Mouse (Mus musculus) Patski (cell line): ENCODE measurements around the gene Slc6a20b. TPM values are rescaled to one million over a fixed set of nuclear protein-coding genes. Genes with fewer than 3 reads are reported as not detected.
A peak's percentile ranks its signal among the peaks of the same experiment; 100 is the strongest.

Experiments used
- ATAC-seq: fragments of 100-300 bp; one replicate; pipeline ENCODE4 v1.8.0; 2021
- CTCF ChIA-PET: fragments of 350-600 bp; sonication (Branson Sonifier 250); formaldehyde crosslinking; loops from one replicate; lab custom pipeline; 2022; ENCODE audit warnings: inconsistent platforms; lab: Charles Lee
- POLR2A ChIA-PET: fragments of 350-600 bp; sonication (Branson Sonifier 250); formaldehyde crosslinking; loops from one replicate; lab custom pipeline; 2022; ENCODE audit warnings: antibody characterized with exemption, inconsistent platforms; lab: Charles Lee
- DNase-seq: peaks from one replicate; pipeline ENCODE4 v3.0.0-alpha.2; 2011; ENCODE audit warnings: low read depth, low spot score
- H3K27me3 ChIP-seq: fragments of 371-371 bp; one replicate; pipeline ENCODE4 v1.5.1; 2021
- CTCF ChIP-seq: fragments of 100-300 bp; IDR thresholded peaks from one replicate; pipeline ENCODE4 v1.5.1; 2021
- in situ Hi-C: fragments of 300-500 bp; cut with MboI; formaldehyde crosslinking; loops from 3 replicates; pipeline ENCODE4 v1.11.1; 2018; ENCODE audit warnings: low pct_unique_long_range_greater_than_20kb, mixed read lengths
- polyA plus RNA-seq: library from polyadenylated mRNA; unstranded; gene quantifications from one replicate; pipeline ENCODE4 v1.2.3, GENCODE M21; 2021

The Slc6a20b gene
- polyA plus RNA-seq, 1 experiment from 2014 or later: 0.37 TPM

DNA sequence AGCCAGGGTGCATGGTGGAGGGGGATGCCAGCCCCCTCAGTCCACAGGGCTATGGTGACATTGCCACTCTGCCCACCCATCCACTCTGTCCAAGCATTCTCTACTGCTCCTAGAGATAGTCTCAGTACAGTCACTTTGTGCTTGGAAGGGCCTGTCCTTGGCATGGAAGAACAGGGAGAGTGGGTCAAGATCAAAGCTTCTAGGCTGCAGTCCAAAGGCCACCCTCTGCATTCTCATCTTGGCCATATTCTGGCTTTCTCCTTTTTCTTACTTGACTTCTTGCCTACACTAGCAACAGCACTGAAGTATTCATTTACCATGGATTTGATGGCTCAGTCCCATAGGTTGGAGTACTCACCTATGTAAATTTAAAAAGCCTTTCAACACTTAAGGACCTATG, 5.9 kb upstream of the Slc6a20b start:
- TF ChIP-seq CTCF: no peak
- no peak for DNase-seq
- POLR2A ChIA-PET: no interaction called here
- peaks cover 20% of the 10 kb centered on the region for H3K27me3 ChIP-seq
- in situ Hi-C loops: no loop called here
- no peak for ATAC-seq
- CTCF ChIA-PET: interaction anchor here (0.6 to 1.3 kb wide), 3 partner anchors 7 to 163 kb away, joined by 3 to 5 read pairs (median 3); no protein-coding TSS in a partner anchor

- in situ Hi-C loops: no loop called here
- CTCF ChIA-PET: no interaction called here
- POLR2A ChIA-PET: no interaction called here
These were observed 4.4 kb upstream of the Slc6a20b start for GRCm38 (mm10) chr9:123636771-123637170.

GRCm38 (mm10) chr9:123632993-123633392, 628 bp upstream of the Slc6a20b start:
- ChIA-PET POLR2A (no interaction called here), CTCF (interaction anchor here (1.2 kb wide), 1 partner anchor 11 kb away, joined by 3 read pairs; no protein-coding TSS in a partner anchor)
- ATAC-seq: no peak
- TF ChIP-seq CTCF: no peak
- no peak for DNase-seq
- in situ Hi-C loops: no loop called here
- peaks cover 14% of the 10 kb centered on the region for H3K27me3 ChIP-seq

More at GRCm38 (mm10) chr9:123636771-123637170, 4.4 kb upstream of the Slc6a20b start:
- DNase-seq: no peak
- ATAC-seq: peak; percentile 28
- peaks cover 10% of the 10 kb centered on the region for H3K27me3 ChIP-seq
- TF ChIP-seq CTCF: no peak

GRCm38 (mm10) chr9:123631666-123632065, 699 bp downstream of the Slc6a20b start:
- ChIA-PET POLR2A (no interaction called here), CTCF (interaction anchor here (1.6 kb wide), 1 partner anchor 7 kb away, joined by 5 read pairs; no protein-coding TSS in a partner anchor)
- in situ Hi-C loops: no loop called here

DNA sequence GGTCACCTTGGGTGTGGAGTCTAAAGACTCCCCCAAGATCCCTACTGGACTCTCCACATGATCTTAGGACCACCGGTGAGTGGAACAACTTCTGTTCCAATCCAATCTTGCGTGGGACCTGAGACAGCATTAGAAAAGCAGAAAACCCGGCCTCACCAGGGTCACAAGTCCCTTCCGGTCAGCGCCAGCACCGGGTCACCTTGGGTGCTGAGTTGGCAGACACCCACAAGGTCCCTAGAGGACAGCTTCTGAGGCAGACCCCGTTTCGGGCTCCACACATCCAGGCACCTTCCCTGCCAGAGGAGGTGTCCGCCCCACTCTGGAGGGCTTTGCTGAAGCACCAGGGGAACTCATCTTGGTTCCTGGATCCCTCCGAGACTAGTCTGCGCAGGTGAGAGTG, 6.5 kb downstream of the Slc6a20b start:
- peaks cover 17% of the 10 kb centered on the region for H3K27me3 ChIP-seq
- POLR2A ChIA-PET: no interaction called here
- DNase-seq: no peak
- TF ChIP-seq CTCF: no peak
- in situ Hi-C loops: no loop called here
- CTCF ChIA-PET: no interaction called here
- ATAC-seq: no peak

More at GRCm38 (mm10) chr9:123631666-123632065, 699 bp downstream of the Slc6a20b start:
- no peak for TF ChIP-seq CTCF
- ATAC-seq (no peak), DNase-seq (no peak)
- H3K27me3 ChIP-seq: peaks cover 12% of the 10 kb centered on the region

- in situ Hi-C loops: no loop called here
- no peak for TF ChIP-seq CTCF
- ATAC-seq (no peak), DNase-seq (no peak)
- H3K27me3 ChIP-seq: peaks cover 20% of the 10 kb centered on the region
- CTCF ChIA-PET: interaction anchor here (0.6 kb wide), 1 partner anchor 171 kb away, joined by 3 read pairs; no protein-coding TSS in a partner anchor
- POLR2A ChIA-PET: no interaction called here
These were observed 7.6 kb downstream of the Slc6a20b start for GRCm38 (mm10) chr9:123624741-123625140.

DNA sequence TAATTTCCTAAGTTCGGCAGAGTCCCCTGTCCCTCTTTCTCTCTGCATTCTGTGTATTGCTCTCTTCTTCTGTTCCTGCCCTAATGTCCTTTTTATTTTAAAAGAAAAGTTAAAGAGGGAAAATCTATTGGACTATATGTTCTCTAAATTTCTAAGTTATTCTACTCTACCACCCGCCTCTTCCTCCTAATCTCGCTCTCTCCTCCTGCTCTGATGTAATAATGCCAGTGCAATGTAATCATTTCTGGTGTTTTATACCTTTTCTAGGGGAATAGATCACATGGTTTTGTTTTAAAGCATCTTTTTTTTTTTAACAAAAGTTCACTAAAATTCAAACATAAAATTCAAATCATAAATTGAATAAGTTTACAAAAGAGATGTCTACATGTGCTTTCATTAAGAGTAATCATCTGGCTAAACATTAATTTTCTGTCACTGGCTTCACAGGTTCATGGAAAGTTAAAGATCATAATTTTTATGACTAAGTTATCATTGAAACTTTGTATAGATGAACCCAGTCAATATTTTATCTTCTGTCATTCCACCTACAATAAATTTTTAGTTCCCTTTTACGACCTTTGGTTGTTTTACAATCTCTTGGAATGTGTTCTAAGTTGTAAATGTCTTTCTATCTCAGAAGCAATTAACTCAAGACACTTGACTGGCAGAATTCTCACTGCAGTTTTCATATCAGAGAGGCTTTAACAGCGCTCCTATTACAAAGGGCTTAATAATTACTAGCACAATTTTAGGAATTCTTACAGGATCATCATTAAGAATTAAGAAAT, 11.9 kb downstream of the Slc6a20b start:
- TF ChIP-seq CTCF: no peak
- ATAC-seq (no peak), DNase-seq (no peak)
- POLR2A ChIA-PET: no interaction called here
- CTCF ChIA-PET: interaction anchor here (1.2 kb wide), 1 partner anchor 14 kb away, joined by 3 read pairs; no protein-coding TSS in a partner anchor
- peaks cover 11% of the 10 kb centered on the region for H3K27me3 ChIP-seq
- in situ Hi-C loops: no loop called here

GRCm38 (mm10) chr9:123601529-123601928, 30.8 kb downstream of the Slc6a20b start:
- TF ChIP-seq CTCF: no peak
- ATAC-seq (no peak), DNase-seq (no peak)
- no peaks in the 10 kb centered on the region for H3K27me3 ChIP-seq
- in situ Hi-C loops: no loop called here
- CTCF ChIA-PET: no interaction called here
- POLR2A ChIA-PET: no interaction called here

GRCm38 (mm10) chr9:123597376-123597775, 35.0 kb downstream of the Slc6a20b start:
- no peaks in the 10 kb centered on the region for H3K27me3 ChIP-seq
- in situ Hi-C loops: no loop called here
- DNase-seq (no peak), ATAC-seq (no peak)
- TF ChIP-seq CTCF: no peak
- POLR2A ChIA-PET: no interaction called here
- CTCF ChIA-PET: interaction anchor here (1.2 kb wide), 1 partner anchor 14 kb away, joined by 3 read pairs; no protein-coding TSS in a partner anchor

DNA sequence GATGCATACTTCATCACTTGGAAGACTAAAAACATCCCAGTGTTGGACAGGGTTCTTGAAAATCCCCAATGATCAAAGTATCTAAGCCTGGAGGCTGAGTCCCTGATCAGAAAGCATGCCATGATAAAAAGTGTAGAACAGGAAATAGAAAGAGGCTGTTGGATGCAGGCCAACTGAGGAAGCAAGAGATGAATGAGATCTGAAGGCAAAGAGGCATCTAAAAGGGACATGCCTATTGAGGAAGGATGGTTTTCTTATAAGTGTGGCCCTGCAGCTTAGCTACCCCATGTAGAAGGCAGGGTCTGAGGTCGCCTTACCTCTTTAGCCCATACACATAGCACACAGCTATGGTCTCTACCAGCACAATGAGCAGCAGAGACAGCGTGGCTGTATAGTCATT, 35.5 kb downstream of the Slc6a20b start:
- POLR2A ChIA-PET: no interaction called here
- DNase-seq (no peak), ATAC-seq (no peak)
- in situ Hi-C loops: no loop called here
- TF ChIP-seq CTCF: no peak
- CTCF ChIA-PET: interaction anchor here (1.2 kb wide), 1 partner anchor 14 kb away, joined by 3 read pairs; no protein-coding TSS in a partner anchor
- H3K27me3 ChIP-seq: no peaks in the 10 kb centered on the region

- in situ Hi-C loops: no loop called here
- H3K27me3 ChIP-seq: no peaks in the 10 kb centered on the region
- CTCF ChIA-PET: no interaction called here
- ATAC-seq (no peak), DNase-seq (no peak)
- POLR2A ChIA-PET: no interaction called here
- TF ChIP-seq CTCF: no peak
These were observed 37.2 kb downstream of the Slc6a20b start for GRCm38 (mm10) chr9:123595194-123595593.
